Mouse (Mus musculus): ENCODE data around the gene Cacna1c. TPM values are rescaled to one million over a fixed set of nuclear protein-coding genes. Genes with fewer than 3 reads are reported as not detected.

Cacna1c gene
- polyA plus RNA-seq, 1 experiment from 2014 or later: 3.2 TPM

DNA sequence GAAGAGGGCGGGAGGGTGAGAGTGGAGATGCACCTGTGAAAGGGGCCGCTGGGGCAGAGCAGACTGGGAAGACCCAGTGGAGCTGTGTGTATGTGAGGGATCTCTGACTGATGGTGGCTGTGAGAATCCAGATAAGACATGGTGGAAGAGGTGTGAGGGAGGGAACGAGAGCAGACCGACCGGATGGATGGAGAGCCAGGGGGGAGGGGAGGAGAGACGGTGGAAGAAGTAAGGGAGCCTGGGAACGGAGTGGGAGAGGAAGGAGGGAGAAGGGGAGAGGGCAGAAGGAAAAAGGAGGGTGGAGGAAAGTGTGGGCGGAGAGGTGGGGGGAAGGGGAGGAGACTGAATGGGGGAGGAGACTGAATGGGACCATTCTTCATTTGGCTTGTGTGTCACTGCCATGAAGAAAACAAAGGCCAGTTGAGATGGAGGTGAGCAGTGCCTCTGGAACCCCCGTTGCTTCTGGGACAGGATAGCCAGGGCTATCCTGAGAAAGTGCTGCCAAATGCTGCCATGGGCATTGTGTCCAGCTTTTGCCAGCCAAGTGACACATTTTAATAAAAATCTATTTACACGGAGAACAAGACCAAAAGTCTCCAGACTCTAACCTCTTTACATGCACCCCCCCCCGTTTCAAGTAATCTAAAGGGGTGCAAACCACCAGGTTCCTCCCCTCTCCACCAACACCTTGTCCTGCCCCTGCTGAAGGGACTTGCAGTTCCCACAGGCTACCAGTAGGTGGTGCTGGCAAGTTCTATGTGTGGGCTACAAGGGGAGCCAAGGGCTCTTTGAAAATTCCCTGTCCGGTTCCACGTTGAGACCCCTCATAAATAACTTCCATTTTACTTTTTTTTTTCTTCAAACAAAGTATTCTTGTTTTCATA, 273.6 kb downstream of the Cacna1c start:
- no peak overlapping the region for H3K9ac ChIP-seq (ENCODE audit: low read length)
- H3K4me2 ChIP-seq (ENCODE audit: low read length): no peak overlapping the region
- H3K4me1 ChIP-seq (ENCODE audit: control insufficient read depth, insufficient read depth, low read length): no peaks in the 10 kb centered on the region
- 34% methylated on average over 13 of the region's 13 CpGs for WGBS
- ATAC-seq (peak; percentile 82), DNase-seq (ENCODE audit: low spot score) (peak; percentile 84)
- H3K27ac ChIP-seq (ENCODE audit: low read depth, low read length): no peak overlapping the region
- no peak overlapping the region for H3K4me3 ChIP-seq (ENCODE audit: low read depth, low read length)
- H3K27me3 ChIP-seq (replicated peaks; ENCODE audit: control insufficient read depth, insufficient read depth, low read length): no peaks in the 10 kb centered on the region
- no peaks in the 10 kb centered on the region for H3K36me3 ChIP-seq (ENCODE audit: control insufficient read depth, insufficient read depth, low read length)
- no peaks in the 10 kb centered on the region for H3K9me3 ChIP-seq (replicated peaks; ENCODE audit: control insufficient read depth, low read length)

DNA sequence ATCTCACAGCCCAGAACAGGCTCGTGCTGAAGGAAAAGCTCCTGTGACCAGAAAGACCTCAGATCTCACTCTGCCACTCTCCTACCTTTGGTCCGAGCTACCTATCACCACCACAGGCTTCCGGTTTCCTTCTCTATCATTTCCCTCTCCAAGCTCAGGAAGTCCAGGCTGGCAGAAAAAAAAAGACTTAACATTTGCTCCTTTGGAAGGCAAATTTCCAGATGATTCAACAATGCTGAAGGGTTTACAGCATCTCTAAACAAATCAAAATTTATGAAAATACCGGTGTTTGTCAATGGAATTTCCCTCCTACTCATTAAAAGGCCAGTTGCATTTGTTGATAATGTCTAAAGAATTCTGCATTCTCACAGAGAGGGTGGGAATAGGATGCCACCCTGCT, 288.0 kb downstream of the Cacna1c start:
- Histone ChIP-seq H3K4me1 (ENCODE audit: control insufficient read depth, insufficient read depth, low read length) (no peaks in the 10 kb centered on the region), H3K9me3 (replicated peaks; ENCODE audit: control insufficient read depth, low read length) (no peaks in the 10 kb centered on the region), H3K27me3 (replicated peaks; ENCODE audit: control insufficient read depth, insufficient read depth, low read length) (no peaks in the 10 kb centered on the region), H3K27ac (ENCODE audit: low read depth, low read length) (no peak overlapping the region), H3K4me3 (ENCODE audit: low read depth, low read length) (no peak overlapping the region), H3K9ac (ENCODE audit: low read length) (no peak overlapping the region), H3K4me2 (ENCODE audit: low read length) (no peak overlapping the region), H3K36me3 (ENCODE audit: control insufficient read depth, insufficient read depth, low read length) (no peaks in the 10 kb centered on the region)
- WGBS: 85% methylated on average over 4 of the region's 4 CpGs
- no peak for ATAC-seq
- no peak for DNase-seq (ENCODE audit: low spot score)

DNA sequence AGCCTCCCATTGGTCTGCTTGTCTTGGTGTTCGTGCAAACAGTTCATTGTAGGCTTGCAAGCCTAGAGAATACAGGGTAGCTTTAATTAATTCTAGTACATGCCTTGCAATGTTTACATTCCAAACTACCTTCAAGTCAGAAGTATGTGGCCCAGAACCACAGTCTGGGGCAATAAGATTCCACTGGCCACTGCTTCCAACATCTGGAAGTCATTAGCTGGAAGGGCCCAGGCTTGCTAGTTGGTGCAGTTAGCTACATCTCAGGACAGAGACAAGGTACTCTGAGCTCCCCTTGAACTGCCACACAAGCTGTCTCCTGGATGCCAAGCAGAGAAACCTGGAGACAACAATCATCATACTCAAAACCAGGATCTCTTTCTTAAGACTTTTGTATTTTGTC, 288.5 kb downstream of the Cacna1c start:
- Histone ChIP-seq H3K9ac (ENCODE audit: low read length) (no peak overlapping the region), H3K4me2 (ENCODE audit: low read length) (no peak overlapping the region), H3K27ac (ENCODE audit: low read depth, low read length) (no peak overlapping the region), H3K27me3 (replicated peaks; ENCODE audit: control insufficient read depth, insufficient read depth, low read length) (no peaks in the 10 kb centered on the region), H3K4me1 (ENCODE audit: control insufficient read depth, insufficient read depth, low read length) (no peaks in the 10 kb centered on the region), H3K36me3 (ENCODE audit: control insufficient read depth, insufficient read depth, low read length) (no peaks in the 10 kb centered on the region), H3K9me3 (replicated peaks; ENCODE audit: control insufficient read depth, low read length) (no peaks in the 10 kb centered on the region), H3K4me3 (ENCODE audit: low read depth, low read length) (no peak overlapping the region)
- WGBS: 78% methylated on average over 1 of the region's 1 CpGs
- ATAC-seq (no peak), DNase-seq (ENCODE audit: low spot score) (no peak)

DNA sequence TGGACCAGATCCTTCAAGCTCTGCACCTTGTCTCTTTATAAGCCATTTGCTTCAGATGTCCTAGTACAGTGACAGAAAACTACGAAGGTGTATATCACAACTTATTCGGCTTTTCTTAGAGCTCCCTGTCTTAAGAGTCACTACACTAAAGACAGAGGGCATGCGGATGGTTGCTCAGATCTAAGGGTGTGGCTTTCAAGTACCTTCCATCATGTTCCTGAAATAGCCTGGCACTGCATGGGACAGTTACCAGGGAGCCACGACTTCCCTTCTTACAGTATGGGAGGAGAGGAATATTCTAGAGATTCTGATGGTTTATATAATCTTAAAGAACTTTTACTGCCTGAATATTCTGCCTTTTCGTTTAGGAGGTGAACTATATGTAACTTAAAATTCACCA, 289.3 kb downstream of the Cacna1c start:
- H3K27me3 ChIP-seq (replicated peaks; ENCODE audit: control insufficient read depth, insufficient read depth, low read length): no peaks in the 10 kb centered on the region
- H3K27ac ChIP-seq (ENCODE audit: low read depth, low read length): no peak overlapping the region
- DNase-seq (ENCODE audit: low spot score) (no peak), ATAC-seq (no peak)
- H3K36me3 ChIP-seq (ENCODE audit: control insufficient read depth, insufficient read depth, low read length): no peaks in the 10 kb centered on the region
- no peaks in the 10 kb centered on the region for H3K4me1 ChIP-seq (ENCODE audit: control insufficient read depth, insufficient read depth, low read length)
- no peak overlapping the region for H3K4me2 ChIP-seq (ENCODE audit: low read length)
- 89% methylated on average over 5 of the region's 5 CpGs for whole genome bisulfite sequencing
- no peak overlapping the region for H3K9ac ChIP-seq (ENCODE audit: low read length)
- no peak overlapping the region for H3K4me3 ChIP-seq (ENCODE audit: low read depth, low read length)
- H3K9me3 ChIP-seq (replicated peaks; ENCODE audit: control insufficient read depth, low read length): no peaks in the 10 kb centered on the region

DNA sequence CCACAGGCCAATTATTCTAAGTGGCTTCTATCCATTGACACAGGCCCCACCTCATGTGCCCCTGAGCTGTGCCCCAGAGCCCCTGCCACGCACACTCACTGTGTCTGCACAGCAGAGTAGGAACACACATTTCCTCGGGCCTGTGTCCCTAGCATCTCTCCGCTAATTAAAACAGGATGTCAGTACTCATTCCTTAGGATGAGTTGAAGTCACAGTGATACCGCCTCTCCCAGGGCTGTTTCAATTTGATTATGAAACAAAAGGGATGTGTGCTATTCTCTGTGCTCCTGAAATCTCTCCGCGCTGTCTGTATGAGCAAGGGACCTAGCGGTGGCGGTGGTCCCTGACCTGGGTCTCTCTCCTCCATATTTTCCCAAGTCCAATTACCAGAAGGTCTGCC, 296.5 kb downstream of the Cacna1c start:
- 92% methylated on average over 8 of the region's 8 CpGs for WGBS
- no peak overlapping the region for H3K9ac ChIP-seq (ENCODE audit: low read length)
- H3K27ac ChIP-seq (ENCODE audit: low read depth, low read length): no peak overlapping the region
- DNase-seq (ENCODE audit: low spot score) (no peak), ATAC-seq (no peak)
- H3K4me2 ChIP-seq (ENCODE audit: low read length): no peak overlapping the region
- 0 out of 2 replicates have a peak, but pooled peaks cover 2% of the 10 kb centered on the region for H3K4me1 ChIP-seq (ENCODE audit: control insufficient read depth, insufficient read depth, low read length)
- H3K9me3 ChIP-seq (replicated peaks; ENCODE audit: control insufficient read depth, low read length): no peaks in the 10 kb centered on the region
- H3K36me3 ChIP-seq (ENCODE audit: control insufficient read depth, insufficient read depth, low read length): no peaks in the 10 kb centered on the region
- H3K4me3 ChIP-seq (ENCODE audit: low read depth, low read length): no peak overlapping the region
- no peaks in the 10 kb centered on the region for H3K27me3 ChIP-seq (replicated peaks; ENCODE audit: control insufficient read depth, insufficient read depth, low read length)

DNA sequence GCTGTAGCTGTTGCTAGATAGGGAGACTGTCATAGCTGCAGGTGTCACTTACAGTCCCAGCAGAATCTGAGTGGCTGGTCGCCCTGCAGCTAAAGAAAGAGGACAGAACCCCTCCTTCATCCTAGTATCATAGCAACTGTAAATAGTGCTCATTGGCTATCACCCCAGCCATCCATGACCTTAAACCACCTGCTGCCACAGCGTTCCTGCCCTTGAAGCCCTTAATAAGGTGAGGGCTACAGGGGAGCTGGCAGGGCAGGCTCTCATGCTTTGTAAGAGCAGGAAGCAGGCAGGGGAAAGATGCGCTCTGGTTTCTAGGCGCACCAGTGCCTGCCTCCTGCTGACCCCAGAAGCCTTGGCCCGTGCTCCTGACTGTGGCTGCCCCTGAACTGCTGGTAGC, 299.1 kb downstream of the Cacna1c start:
- Histone ChIP-seq H3K4me2 (ENCODE audit: low read length) (no peak overlapping the region), H3K36me3 (ENCODE audit: control insufficient read depth, insufficient read depth, low read length) (no peaks in the 10 kb centered on the region), H3K27ac (ENCODE audit: low read depth, low read length) (no peak overlapping the region), H3K27me3 (replicated peaks; ENCODE audit: control insufficient read depth, insufficient read depth, low read length) (no peaks in the 10 kb centered on the region), H3K4me3 (ENCODE audit: low read depth, low read length) (no peak overlapping the region), H3K9ac (ENCODE audit: low read length) (no peak overlapping the region), H3K9me3 (replicated peaks; ENCODE audit: control insufficient read depth, low read length) (no peaks in the 10 kb centered on the region), H3K4me1 (ENCODE audit: control insufficient read depth, insufficient read depth, low read length) (0 out of 2 replicates have a peak, but pooled peaks cover 2% of the 10 kb centered on the region)
- no peak for ATAC-seq
- DNase-seq (ENCODE audit: low spot score): no peak
- WGBS: 60% methylated on average over 5 of the region's 5 CpGs

DNA sequence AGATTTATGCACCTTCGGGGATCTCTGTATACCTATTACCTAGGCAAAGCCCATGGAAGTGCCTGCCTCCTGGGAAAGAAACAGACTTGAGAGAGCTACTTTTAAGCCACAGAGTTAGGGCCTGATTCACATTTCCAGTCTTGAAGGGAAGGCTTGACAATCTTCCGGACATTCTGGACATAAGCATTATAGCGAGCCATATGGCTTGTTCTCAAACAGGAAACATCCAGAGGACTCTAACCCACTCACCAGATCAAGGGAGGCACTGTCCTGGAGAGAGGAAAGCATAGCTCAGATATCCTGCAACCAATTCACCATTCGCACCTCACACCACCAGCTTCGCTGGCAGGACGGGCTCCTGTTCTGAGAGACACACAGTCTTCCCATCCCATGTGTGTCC, 302.2 kb downstream of the Cacna1c start:
- Histone ChIP-seq H3K4me1 (ENCODE audit: control insufficient read depth, insufficient read depth, low read length) (0 out of 2 replicates have a peak, but pooled peaks cover 2% of the 10 kb centered on the region), H3K27me3 (replicated peaks; ENCODE audit: control insufficient read depth, insufficient read depth, low read length) (no peaks in the 10 kb centered on the region), H3K36me3 (ENCODE audit: control insufficient read depth, insufficient read depth, low read length) (no peaks in the 10 kb centered on the region), H3K4me2 (ENCODE audit: low read length) (no peak overlapping the region), H3K9me3 (replicated peaks; ENCODE audit: control insufficient read depth, low read length) (no peaks in the 10 kb centered on the region), H3K9ac (ENCODE audit: low read length) (no peak overlapping the region), H3K4me3 (ENCODE audit: low read depth, low read length) (no peak overlapping the region), H3K27ac (ENCODE audit: low read depth, low read length) (no peak overlapping the region)
- no peak for DNase-seq (ENCODE audit: low spot score)
- 95% methylated on average over 6 of the region's 6 CpGs for WGBS
- ATAC-seq: no peak

DNA sequence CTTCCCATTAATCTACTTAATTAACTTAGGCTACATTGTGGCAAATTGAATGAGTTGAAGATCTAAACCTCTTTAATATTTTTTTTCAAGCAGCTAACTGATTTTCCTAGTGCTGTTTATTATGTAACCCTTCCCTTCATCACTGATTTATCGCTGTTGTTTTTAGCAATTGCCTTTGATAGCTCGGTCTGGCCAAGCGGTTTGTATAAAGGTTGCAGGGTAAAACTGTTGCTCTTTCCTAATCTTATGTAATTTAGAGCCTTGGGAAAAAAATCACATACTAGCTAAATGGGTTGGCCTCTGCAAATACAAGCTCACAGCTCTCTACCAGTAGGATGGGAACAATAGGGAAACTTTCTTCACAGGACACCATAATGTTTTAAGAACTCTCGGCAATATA, 306.8 kb downstream of the Cacna1c start:
- WGBS: 86% methylated on average over 4 of the region's 4 CpGs
- H3K4me1 ChIP-seq (ENCODE audit: control insufficient read depth, insufficient read depth, low read length): no peaks in the 10 kb centered on the region
- H3K36me3 ChIP-seq (ENCODE audit: control insufficient read depth, insufficient read depth, low read length): no peaks in the 10 kb centered on the region
- H3K9me3 ChIP-seq (replicated peaks; ENCODE audit: control insufficient read depth, low read length): no peaks in the 10 kb centered on the region
- H3K9ac ChIP-seq (ENCODE audit: low read length): no peak overlapping the region
- no peak overlapping the region for H3K4me2 ChIP-seq (ENCODE audit: low read length)
- no peaks in the 10 kb centered on the region for H3K27me3 ChIP-seq (replicated peaks; ENCODE audit: control insufficient read depth, insufficient read depth, low read length)
- no peak overlapping the region for H3K27ac ChIP-seq (ENCODE audit: low read depth, low read length)
- no peak for DNase-seq (ENCODE audit: low spot score)
- no peak for ATAC-seq
- H3K4me3 ChIP-seq (ENCODE audit: low read depth, low read length): no peak overlapping the region

DNA sequence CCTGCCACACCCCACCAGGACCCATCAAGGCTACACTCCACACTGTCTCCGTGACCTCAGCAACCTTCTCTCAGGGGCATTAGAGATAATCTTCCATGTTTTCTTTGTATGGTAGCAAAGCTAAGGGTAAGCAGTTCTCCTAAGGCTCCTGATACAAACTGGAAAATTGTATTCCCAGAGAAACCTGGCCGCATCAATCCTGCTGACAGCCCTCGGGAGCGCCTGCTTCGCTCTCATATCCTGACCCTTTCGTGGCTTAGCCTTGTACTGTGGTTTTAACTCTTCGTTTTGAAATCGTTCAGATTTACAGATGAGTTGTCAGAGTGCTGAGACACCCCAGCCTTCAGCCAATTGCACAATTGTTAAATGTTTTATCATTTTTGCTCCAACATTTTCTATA, 309.2 kb downstream of the Cacna1c start:
- Histone ChIP-seq H3K27ac (ENCODE audit: low read depth, low read length) (no peak overlapping the region), H3K9me3 (replicated peaks; ENCODE audit: control insufficient read depth, low read length) (no peaks in the 10 kb centered on the region), H3K4me2 (ENCODE audit: low read length) (no peak overlapping the region), H3K9ac (ENCODE audit: low read length) (no peak overlapping the region), H3K4me1 (ENCODE audit: control insufficient read depth, insufficient read depth, low read length) (no peaks in the 10 kb centered on the region), H3K4me3 (ENCODE audit: low read depth, low read length) (no peak overlapping the region), H3K27me3 (replicated peaks; ENCODE audit: control insufficient read depth, insufficient read depth, low read length) (no peaks in the 10 kb centered on the region), H3K36me3 (ENCODE audit: control insufficient read depth, insufficient read depth, low read length) (no peaks in the 10 kb centered on the region)
- 88% methylated on average over 8 of the region's 8 CpGs for WGBS
- no peak for DNase-seq (ENCODE audit: low spot score)
- no peak for ATAC-seq

Measured in forebrain, embryonic 14.5 days (tissue).